Mouse (Mus musculus) kidney, adult 11 months (tissue): ENCODE results near the gene Krtap17-1.
A peak's percentile ranks its signal among the peaks of the same experiment; 100 is the strongest.

Experiments
- DNase-seq: peaks from one replicate; pipeline ENCODE4 v3.0.0; 2022

The Krtap17-1 gene

GRCm38 (mm10) chr11:99993620-99994383, at the start of gene Krtap17-1:
TSS of gene Krtap17-1 (minus strand) at chr11:99993994.
- no peak for DNase-seq

- no peak for DNase-seq
Measured at GRCm38 (mm10) chr11:100041454-100041853, 47.7 kb upstream of the Krtap17-1 start, which contains the start of gene Krt34. TSS of gene Krt34 (minus strand) at chr11:100041554.

- no peak for DNase-seq
Measured at GRCm38 (mm10) chr11:100029768-100030167, 36.0 kb upstream of the Krtap17-1 start, which contains the start of gene Krt33b. TSS of gene Krt33b (minus strand) at chr11:100029868.

GRCm38 (mm10) chr11:100021438-100021837, 27.6 kb upstream of the Krtap17-1 start:
- DNase-seq: no peak

- no peak for DNase-seq
Measured at GRCm38 (mm10) chr11:100019466-100019865, 25.7 kb upstream of the Krtap17-1 start.

- DNase-seq: no peak
Measured at GRCm38 (mm10) chr11:100016112-100016511, 22.3 kb upstream of the Krtap17-1 start, which contains the start of gene Krt33a. TSS of gene Krt33a (minus strand) at chr11:100016212.

- DNase-seq: no peak
Measured at GRCm38 (mm10) chr11:100013691-100014171, 19.9 kb upstream of the Krtap17-1 start.

- DNase-seq: no peak
Measured at GRCm38 (mm10) chr11:100010682-100011081, 16.9 kb upstream of the Krtap17-1 start.

- DNase-seq: no peak
Measured at GRCm38 (mm10) chr11:100008336-100008735, 14.5 kb upstream of the Krtap17-1 start.

GRCm38 (mm10) chr11:100006624-100007023, 12.8 kb upstream of the Krtap17-1 start:
- DNase-seq: no peak

GRCm38 (mm10) chr11:100005905-100006304, 12.1 kb upstream of the Krtap17-1 start:
- no peak for DNase-seq

GRCm38 (mm10) chr11:100004846-100005245, 11.1 kb upstream of the Krtap17-1 start:
- DNase-seq: peak; percentile 12

- no peak for DNase-seq
Measured at GRCm38 (mm10) chr11:99999091-99999490, 5.3 kb upstream of the Krtap17-1 start.

GRCm38 (mm10) chr11:99994384-99994661, 529 bp upstream of the Krtap17-1 start:
- no peak for DNase-seq

- DNase-seq: no peak
Measured at GRCm38 (mm10) chr11:99990571-99990970, 3.2 kb downstream of the Krtap17-1 start.

- DNase-seq: no peak
Measured at GRCm38 (mm10) chr11:99989881-99990405, 3.9 kb downstream of the Krtap17-1 start.

GRCm38 (mm10) chr11:99988530-99988929, 5.3 kb downstream of the Krtap17-1 start:
- DNase-seq: no peak

- DNase-seq: no peak
Measured at GRCm38 (mm10) chr11:99986180-99986647, 7.6 kb downstream of the Krtap17-1 start, which contains the start of gene Krtap16-1. TSS of gene Krtap16-1 (minus strand) at chr11:99986597.

GRCm38 (mm10) chr11:99985291-99986092, 8.3 kb downstream of the Krtap17-1 start:
- DNase-seq: no peak

GRCm38 (mm10) chr11:99983442-99983841, 10.4 kb downstream of the Krtap17-1 start:
- DNase-seq: no peak

GRCm38 (mm10) chr11:99982731-99983130, 11.1 kb downstream of the Krtap17-1 start:
- no peak for DNase-seq

GRCm38 (mm10) chr11:99978953-99979352, 14.8 kb downstream of the Krtap17-1 start, which contains the start of gene Krtap29-1:
TSS of gene Krtap29-1 (minus strand) at chr11:99979053.
- no peak for DNase-seq

- DNase-seq: no peak
Measured at GRCm38 (mm10) chr11:99965961-99966360, 27.8 kb downstream of the Krtap17-1 start.
